Mouse (Mus musculus) olfactory bulb, adult 2 months (tissue): ENCODE results near the gene Ube2g1.

ENCODE experiments used
- CTCF ChIP-seq: fragments of 200-500 bp; IDR thresholded peaks from 2 replicates; pipeline ENCODE4 v1.5.1; 2012; ENCODE audit warnings: low read depth, mild to moderate bottlenecking, low read length, moderate library complexity; ENCODE audit not compliant: insufficient read depth
- POLR2A ChIP-seq: fragments of 200-500 bp; IDR thresholded peaks from 2 replicates; pipeline ENCODE4 v1.6.1; 2012; ENCODE audit warnings: mild to moderate bottlenecking, low read depth, low read length, moderate library complexity; ENCODE audit not compliant: insufficient read depth

- no peak for TF ChIP-seq POLR2A
- no peak for TF ChIP-seq CTCF
Measured at GRCm38 (mm10) chr11:72597780-72598179, 9.3 kb upstream of the Ube2g1 start.
